Mouse (Mus musculus): ENCODE measurements around the gene Agpat4. TPM values are rescaled to one million over a fixed set of nuclear protein-coding genes. Genes with fewer than 3 reads are reported as not detected.

Gene Agpat4
- polyA plus RNA-seq, 1 experiment, result 7.4 TPM

DNA sequence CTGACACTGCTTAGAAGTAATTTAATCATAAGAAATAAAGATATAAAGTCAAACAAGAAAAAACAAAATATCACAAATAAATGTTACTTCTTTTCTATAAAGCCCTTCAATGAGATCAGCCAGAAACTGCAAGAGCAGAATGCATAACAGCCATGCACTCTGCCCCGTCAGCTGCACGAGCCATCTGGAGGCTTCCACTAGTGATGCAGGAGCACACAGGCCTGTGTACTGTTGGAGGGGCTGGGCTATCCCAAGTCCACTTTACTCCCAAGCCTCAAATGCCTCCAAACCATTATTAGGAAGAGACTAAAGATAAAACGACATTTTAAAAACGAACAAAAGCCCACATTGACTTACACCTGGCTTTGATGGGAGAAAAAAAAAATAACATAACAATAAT lies 149.6 kb downstream of the Agpat4 start:
- TF ChIP-seq CTCF (conservative IDR thresholded peaks at IDR 0.05; ENCODE audit: insufficient read depth, insufficient read length, low read depth, low read length), result no peak
- no peak for TF ChIP-seq POLR2A (IDR thresholded peaks at IDR 0.05; ENCODE audit: low read depth, low read length)
- Histone ChIP-seq H3K4me1 (ENCODE audit: control insufficient read depth, insufficient read depth, low read length) (0 out of 2 replicates have a peak, but pooled peaks cover 5% of the 10 kb centered on the region), H3K27me3 (replicated peaks; ENCODE audit: control insufficient read depth, insufficient read depth, low read length) (no peaks in the 10 kb centered on the region), H3K27ac (ENCODE audit: insufficient read depth, low read depth, low read length) (no peak overlapping the region), H3K36me3 (ENCODE audit: control insufficient read depth, insufficient read depth, low read length) (no peaks in the 10 kb centered on the region), H3K4me3 (ENCODE audit: insufficient read depth, low read depth, low read length) (no peak overlapping the region)
- 84% methylated on average over 4 of the region's 4 CpGs for whole genome bisulfite sequencing
- DNase-seq, result no peak

GRCm38 (mm10) chr17:12268538-12268937 lies 150.0 kb downstream of the Agpat4 start:
- Histone ChIP-seq H3K4me3 (ENCODE audit: insufficient read depth, low read depth, low read length) (no peak overlapping the region), H3K36me3 (ENCODE audit: control insufficient read depth, insufficient read depth, low read length) (no peaks in the 10 kb centered on the region), H3K27me3 (replicated peaks; ENCODE audit: control insufficient read depth, insufficient read depth, low read length) (no peaks in the 10 kb centered on the region), H3K27ac (ENCODE audit: insufficient read depth, low read depth, low read length) (no peak overlapping the region), H3K4me1 (ENCODE audit: control insufficient read depth, insufficient read depth, low read length) (0 out of 2 replicates have a peak, but pooled peaks cover 5% of the 10 kb centered on the region)
- 68% methylated on average over 10 of the region's 10 CpGs for WGBS
- no peak for DNase-seq
- TF ChIP-seq POLR2A (IDR thresholded peaks at IDR 0.05; ENCODE audit: low read depth, low read length) (no peak), CTCF (conservative IDR thresholded peaks at IDR 0.05; ENCODE audit: insufficient read depth, insufficient read length, low read depth, low read length) (no peak)

Other genes with a start within 250 kb of the Agpat4 start
- gene Map3k4, start 200.1 kb downstream of the Agpat4 start, polyA plus RNA-seq (2012; rRNA removed), result 17.6 and 26.2 TPM in 2 replicates

Data from kidney, adult 2 months (tissue).